Mouse (Mus musculus): ENCODE data around the gene Csk.

The Csk gene

GRCm38 (mm10) chr9:57638651-57639459, 14.6 kb downstream of the Csk start:
- no peak for DNase-seq (ENCODE audit: low spot score)

DNA sequence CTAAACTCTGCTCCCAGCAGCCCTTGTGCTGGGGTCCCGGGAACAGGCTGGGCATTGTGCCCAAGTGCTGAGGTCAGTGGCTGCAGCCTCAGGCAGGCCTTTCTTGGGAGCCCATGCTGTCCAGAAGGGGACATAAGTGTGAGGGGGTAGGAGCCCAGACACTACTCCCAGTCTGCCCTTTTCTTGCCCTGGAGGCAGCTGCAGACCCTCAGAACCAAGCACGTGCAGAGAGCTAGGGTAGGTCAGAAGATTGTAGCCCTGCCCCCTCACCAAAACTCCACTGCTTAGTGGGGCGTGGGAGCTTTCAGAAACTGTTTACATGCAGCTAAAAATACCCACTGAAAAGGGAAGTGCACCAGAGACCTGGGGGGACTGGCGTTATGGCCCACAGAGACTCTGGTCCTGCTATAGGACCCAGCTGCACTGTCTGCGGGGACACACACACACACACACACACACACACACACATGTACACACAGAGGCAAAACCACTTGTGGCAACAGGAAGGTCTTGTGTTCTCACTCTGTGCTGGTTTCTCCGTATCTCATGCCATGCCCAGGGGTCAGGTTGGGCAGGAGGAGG, 15.6 kb downstream of the Csk start:
- DNase-seq (ENCODE audit: low spot score): no peak

GRCm38 (mm10) chr9:57637272-57637671, 16.2 kb downstream of the Csk start:
- DNase-seq (ENCODE audit: low spot score): no peak

DNA sequence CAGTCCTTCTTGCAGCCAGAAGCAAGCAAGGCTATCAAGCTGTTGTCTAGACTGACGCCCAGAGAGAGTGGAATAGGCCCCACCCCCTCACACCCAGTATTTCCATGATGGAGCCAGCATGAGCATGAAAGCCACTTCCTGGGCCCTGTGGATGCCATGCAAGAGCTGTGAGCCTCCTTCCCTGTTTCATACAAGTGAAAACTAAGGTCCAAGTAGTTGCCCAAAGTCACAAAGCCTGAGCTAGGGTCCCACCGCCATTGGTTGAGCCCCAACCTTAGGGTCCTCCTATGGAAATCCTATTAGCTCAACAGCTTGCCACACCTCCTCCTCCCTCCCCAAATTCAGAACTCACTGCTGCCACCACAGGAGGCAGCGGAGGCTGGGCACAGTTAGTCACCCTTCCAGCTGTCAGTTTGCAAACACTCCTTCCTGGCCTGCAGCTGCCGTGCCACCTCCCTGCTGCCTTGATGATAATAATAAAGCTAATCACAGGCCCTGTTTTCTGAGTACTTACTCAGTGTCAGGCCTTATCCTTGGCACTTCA, 19.9 kb downstream of the Csk start:
- DNase-seq (ENCODE audit: low spot score): no peak

DNA sequence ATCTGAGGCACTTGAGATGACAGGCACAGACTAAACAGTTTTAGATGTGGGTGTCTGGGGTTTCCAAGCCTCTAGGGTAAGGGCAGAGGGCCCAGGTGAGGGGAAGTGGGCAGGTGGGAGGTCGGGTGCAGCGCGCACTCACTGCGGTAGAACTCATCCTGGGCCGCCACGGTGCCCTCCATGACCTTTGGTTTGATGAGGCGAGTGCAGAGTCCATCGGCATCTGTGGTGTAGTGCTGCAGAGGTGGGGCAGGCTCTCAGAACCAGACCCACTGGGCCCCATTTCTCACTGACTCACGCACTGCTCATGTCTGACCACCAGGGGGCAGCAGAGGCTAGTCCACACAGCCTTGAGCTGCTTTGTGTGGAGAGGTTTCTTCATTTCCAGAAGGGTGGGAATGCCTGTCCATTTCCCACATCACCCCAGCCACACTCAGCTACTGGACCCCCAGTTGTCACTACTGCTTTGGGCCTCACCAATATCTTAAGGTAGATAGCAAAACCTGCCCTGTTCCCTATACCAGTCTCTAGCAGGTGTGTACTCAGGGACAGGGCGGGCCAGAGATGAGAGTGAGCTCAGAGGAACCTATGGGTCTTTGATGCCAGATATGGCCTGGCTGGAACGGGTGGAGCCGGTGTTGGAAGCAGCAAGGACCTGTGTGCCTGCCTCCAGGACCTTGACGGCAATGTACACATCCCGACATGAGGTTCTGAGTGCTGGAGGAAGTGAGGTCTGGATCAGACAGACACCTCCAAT, 24.1 kb downstream of the Csk start:
- DNase-seq (ENCODE audit: low spot score): no peak

GRCm38 (mm10) chr9:57628717-57629116, 24.7 kb downstream of the Csk start:
- DNase-seq (ENCODE audit: low spot score): no peak

DNA sequence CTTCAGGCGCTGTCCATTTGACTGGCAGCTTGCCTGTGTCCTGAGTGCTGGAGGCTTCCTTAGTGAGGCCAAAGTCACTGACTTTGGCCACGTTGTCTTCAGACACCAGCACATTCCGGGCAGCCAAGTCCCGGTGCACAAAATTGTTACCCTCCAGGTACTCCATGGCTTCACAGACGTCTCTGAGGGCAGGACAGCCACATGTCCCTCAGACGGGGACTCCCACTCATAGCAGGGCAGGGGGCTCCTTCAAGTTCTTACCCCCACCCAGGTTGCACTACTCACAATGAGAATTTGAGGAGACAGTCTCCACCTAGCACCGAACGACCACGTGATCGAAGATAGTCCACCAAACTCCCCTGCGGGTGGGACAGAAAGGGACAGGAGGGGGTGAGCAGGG, 25.5 kb downstream of the Csk start:
- DNase-seq (ENCODE audit: low spot score): no peak

DNA sequence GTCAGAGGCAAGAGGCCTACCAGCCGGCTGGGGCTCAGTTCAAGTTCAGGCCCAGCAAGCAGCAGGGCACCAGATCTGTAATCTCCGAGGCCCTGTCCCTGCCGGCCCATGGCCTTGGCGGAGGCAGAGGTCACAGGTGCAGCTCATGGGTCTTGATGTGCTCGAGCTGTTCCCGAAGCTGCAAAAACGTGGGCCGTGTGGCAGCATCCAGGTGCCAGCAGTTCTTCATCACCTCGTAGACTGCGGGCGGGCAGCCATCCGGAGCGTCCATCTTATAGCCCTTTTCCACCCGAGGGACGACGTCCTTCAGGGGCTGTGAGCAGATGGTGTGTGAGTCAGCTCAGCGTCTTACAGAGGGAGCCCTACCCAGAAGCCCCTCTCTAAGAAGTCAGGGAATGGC, 26.2 kb downstream of the Csk start:
- DNase-seq (ENCODE audit: low spot score): no peak

GRCm38 (mm10) chr9:57625674-57626500, 27.5 kb downstream of the Csk start:
- DNase-seq (ENCODE audit: low spot score): no peak

GRCm38 (mm10) chr9:57624295-57624694, 29.1 kb downstream of the Csk start:
- no peak for DNase-seq (ENCODE audit: low spot score)

GRCm38 (mm10) chr9:57620674-57621073, 32.8 kb downstream of the Csk start, which contains the start of gene Lman1l:
Lman1l (minus strand) TSS chr9:57620774.
- DNase-seq (ENCODE audit: low spot score): no peak

GRCm38 (mm10) chr9:57618854-57619253, 34.6 kb downstream of the Csk start:
- DNase-seq (ENCODE audit: low spot score): no peak

- DNase-seq (ENCODE audit: low spot score): no peak
Measured at GRCm38 (mm10) chr9:57617556-57618169, 35.8 kb downstream of the Csk start.

DNA sequence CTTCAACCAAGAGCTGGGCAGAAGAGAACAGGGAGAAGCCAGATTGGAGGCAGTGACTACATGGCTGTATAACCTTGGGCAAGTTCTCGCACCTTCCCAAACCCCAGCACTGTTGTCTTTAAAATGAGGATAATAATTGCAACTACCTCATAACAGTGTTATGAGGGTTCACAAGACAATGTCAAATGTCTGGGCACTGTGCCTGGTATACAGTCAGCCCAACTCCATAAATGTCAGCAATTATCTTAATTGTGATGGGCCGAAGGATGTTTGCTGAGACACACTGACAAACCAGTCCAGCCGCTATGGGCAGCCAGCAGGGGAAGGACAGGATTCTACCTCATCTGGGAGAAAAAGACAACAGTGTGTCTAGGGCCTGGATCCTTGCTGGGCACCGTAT, 38.6 kb downstream of the Csk start:
- DNase-seq (ENCODE audit: low spot score): no peak

DNA sequence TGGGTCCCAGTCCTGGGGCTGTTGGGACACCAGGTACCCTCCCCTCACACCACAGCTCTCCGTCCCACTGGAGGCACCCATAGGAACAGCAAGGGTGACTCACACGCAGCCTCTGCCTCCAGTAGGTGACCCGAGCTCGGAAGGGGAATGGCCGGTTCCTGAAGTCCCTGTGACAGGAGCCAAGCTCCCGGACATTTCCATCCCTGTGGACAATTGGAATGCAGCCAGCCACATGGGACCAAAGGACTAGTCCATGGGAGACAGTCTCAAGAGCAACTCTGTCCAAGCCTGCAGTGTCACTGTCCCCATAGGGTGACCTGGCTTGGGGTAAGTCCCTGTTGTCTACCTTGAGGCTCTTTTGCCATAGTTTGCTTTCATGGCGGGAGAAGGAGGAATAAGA, 39.5 kb downstream of the Csk start:
- no peak for DNase-seq (ENCODE audit: low spot score)

DNA sequence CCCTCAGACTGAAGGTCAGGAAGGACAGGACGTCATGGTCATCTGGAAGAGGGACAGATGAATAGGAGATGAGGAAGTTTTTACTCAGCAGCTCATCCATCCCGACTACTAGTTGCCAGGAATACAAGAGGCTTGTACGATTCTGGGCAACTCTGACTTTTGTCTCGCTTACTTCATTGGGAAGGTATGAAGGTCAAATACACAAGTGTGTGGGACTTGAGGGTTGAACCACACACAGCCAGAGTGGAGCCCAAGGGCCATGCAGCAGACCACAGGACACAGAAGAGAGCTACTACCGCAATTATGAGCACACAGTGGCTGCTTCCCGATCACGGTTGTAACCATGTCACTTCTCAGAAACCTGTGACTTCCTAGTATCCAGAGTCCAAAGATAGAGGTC, 40.8 kb downstream of the Csk start:
- DNase-seq (ENCODE audit: low spot score): no peak

GRCm38 (mm10) chr9:57610359-57610826, 43.0 kb downstream of the Csk start:
- DNase-seq (ENCODE audit: low spot score): no peak

DNA sequence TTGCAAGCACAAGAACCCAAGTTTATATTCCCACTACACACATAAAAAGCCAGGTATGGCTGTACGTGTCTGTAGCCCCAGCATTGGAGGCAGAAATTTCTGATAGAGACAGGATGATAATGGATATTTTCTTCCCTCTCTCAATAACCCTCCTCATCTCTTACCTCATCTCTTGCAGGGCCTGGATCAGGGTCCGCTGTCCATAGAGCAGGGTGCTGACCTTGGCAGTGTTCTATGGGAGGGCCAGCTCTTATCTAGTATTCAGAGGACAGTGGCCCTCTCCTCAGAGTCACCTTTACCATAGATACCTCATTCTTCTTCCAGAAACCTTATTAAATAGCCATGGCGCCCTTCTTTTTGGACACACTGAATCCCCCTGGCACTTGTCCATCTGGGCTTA, 43.6 kb downstream of the Csk start:
- no peak for DNase-seq (ENCODE audit: low spot score)

DNA sequence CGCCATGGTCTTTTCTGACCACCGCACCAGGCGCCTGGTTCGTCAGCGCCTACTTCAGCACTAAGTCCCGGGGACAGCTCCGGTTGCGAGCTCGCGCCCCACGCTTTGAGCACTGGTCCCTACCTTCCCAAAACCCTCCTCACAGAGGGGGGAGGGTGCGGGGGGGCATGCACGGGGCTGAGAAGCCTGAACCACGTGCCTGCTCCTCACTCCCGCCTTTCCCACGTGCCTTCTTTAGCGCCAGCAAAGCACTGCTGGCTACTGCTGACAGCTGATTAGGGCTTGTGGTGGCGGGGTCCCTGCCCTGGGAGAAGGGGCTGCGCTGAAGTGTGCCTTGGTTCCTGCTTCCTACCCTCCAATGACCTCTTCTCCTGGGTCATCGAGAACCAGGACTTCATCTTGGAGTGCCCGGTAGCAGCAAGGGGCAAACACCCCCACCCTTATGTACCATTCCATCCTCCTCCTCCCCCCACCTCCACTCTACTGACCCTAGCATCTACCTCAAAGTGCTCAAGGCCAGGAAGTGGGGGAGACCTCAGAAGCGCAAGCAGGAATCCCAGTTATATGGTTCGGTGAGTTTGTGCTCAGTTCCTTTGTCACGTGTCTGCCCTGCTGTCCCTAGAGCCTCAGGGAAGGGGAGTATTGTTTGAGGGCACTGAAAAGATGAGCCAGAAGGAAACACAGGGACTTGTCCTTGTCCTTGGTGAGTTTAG, 47.1 kb downstream of the Csk start, which contains the start of gene Cplx3:
Cplx3 (minus strand) TSS at position 143 of the 713 bp plus-strand sequence.
- no peak for DNase-seq (ENCODE audit: low spot score)

GRCm38 (mm10) chr9:57605503-57605902, 47.9 kb downstream of the Csk start:
- no peak for DNase-seq (ENCODE audit: low spot score)

DNA sequence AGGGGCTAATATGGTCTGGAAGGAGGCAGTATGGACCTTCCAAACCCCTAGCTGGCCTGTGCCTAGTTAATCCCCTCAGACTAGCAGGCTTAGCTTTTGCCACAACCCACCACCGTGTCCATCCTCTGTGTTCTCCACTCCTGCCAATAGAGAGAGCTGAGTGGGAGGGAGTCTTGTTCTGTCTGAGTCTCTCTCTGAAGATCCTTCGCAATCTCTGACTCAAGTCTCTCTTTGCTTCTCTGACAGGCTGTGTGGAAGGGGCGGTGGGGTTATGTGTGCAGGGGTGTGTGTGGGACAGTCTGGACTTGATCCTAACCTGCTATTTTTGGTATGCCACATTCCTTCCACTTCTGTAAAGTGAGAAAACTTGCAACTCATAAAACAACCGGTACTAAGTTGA, 48.6 kb downstream of the Csk start:
- no peak for DNase-seq (ENCODE audit: low spot score)
